Mouse (Mus musculus) spleen, adult 12 weeks (tissue): Measurements from ENCODE around the gene B430305J03Rik.

Experiments
- DNase-seq: peaks from one replicate; pipeline ENCODE4 v3.0.0; 2022; ENCODE audit warnings: low spot score

The B430305J03Rik gene

GRCm38 (mm10) chr3:61348036-61348614, 17.6 kb downstream of the B430305J03Rik start:
- DNase-seq: no peak

- no peak for DNase-seq
Observed at GRCm38 (mm10) chr3:61345636-61346035, 20.1 kb downstream of the B430305J03Rik start.

- no peak for DNase-seq
Observed at GRCm38 (mm10) chr3:61344031-61344430, 21.7 kb downstream of the B430305J03Rik start.

- DNase-seq: no peak
Observed at GRCm38 (mm10) chr3:61340321-61340720, 25.4 kb downstream of the B430305J03Rik start.

- DNase-seq: no peak
Observed at GRCm38 (mm10) chr3:61337230-61337629, 28.5 kb downstream of the B430305J03Rik start.

- no peak for DNase-seq
Observed at GRCm38 (mm10) chr3:61336205-61336604, 29.5 kb downstream of the B430305J03Rik start.

- no peak for DNase-seq
Observed at GRCm38 (mm10) chr3:61321632-61322031, 44.1 kb downstream of the B430305J03Rik start.

- DNase-seq: no peak
Observed at GRCm38 (mm10) chr3:61320031-61320430, 45.7 kb downstream of the B430305J03Rik start.

GRCm38 (mm10) chr3:61315002-61315401, 50.7 kb downstream of the B430305J03Rik start:
- DNase-seq: no peak
